Comparison of ENCODE assay signal across 21 mouse cellular contexts in genomic region chr15:64009596-64009995, GRCm38 (mm10). TPM values are rescaled to one million over a fixed set of nuclear protein-coding genes. Genes with fewer than 3 reads are reported as not detected.
DNase-seq lines count a peak whose midpoint lies in the region; ATAC-seq lines count a peak whose summit lies in the region.
"Had no signal": no experiment of that assay in that cellular context is flagged by ENCODE, and none has a peak within 500 bp of the region (broad histone marks: within the 10 kb centered on the region; RNA-seq: fewer than 3 reads in every experiment).

No protein-coding gene starts in this region.

- no peaks in the 10 kb centered on the region for H3K27me3 ChIP-seq in neural tube, embryonic 15.5 days (replicated peaks)
- H3K27me3 ChIP-seq: embryonic facial prominence, embryonic 13.5 days; embryonic facial prominence, embryonic 15.5 days; forebrain, embryonic 12.5 days had no signal

- no peak overlapping the region for H3K9ac ChIP-seq in neural tube, embryonic 15.5 days (replicated peaks)
- H3K9ac ChIP-seq: embryonic facial prominence, embryonic 13.5 days; embryonic facial prominence, embryonic 15.5 days; forebrain, embryonic 12.5 days had no signal

- 95% methylated on average over 12 of the region's 12 CpGs for WGBS in neural tube, embryonic 15.5 days

- H3K4me2 ChIP-seq in neural tube, embryonic 15.5 days, result no peak overlapping the region
- H3K4me2 ChIP-seq: embryonic facial prominence, embryonic 13.5 days; embryonic facial prominence, embryonic 15.5 days; forebrain, embryonic 12.5 days had no signal

- H3K9me3 ChIP-seq in neural tube, embryonic 15.5 days (replicated peaks), result no peaks in the 10 kb centered on the region
- H3K9me3 ChIP-seq: embryonic facial prominence, embryonic 13.5 days; embryonic facial prominence, embryonic 15.5 days; forebrain, embryonic 10.5 days; forebrain, embryonic 12.5 days had no signal

- DNase-seq in heart, adult 11 months, result peak; percentile 85
- DNase-seq in heart, postnatal 36 days, result no peak
- DNase-seq in neural tube, embryonic 10.5 days (ENCODE audit: extremely low spot score, low spot score), result peak; percentile 6
- DNase-seq in gastrocnemius, postnatal 36 days, result no peak
- DNase-seq: adrenal gland, adult 2 months; adrenal gland, postnatal 10 days; adrenal gland, postnatal 25 days; cerebellum, adult 11 months; cerebellum, adult 2 months; cerebellum, adult 9-10 months; cerebellum, postnatal 14 days; cerebellum, postnatal 36 days; embryo, embryonic 11 days had no signal

- H3K4me3 ChIP-seq in neural tube, embryonic 15.5 days (replicated peaks), result no peak overlapping the region
- H3K4me3 ChIP-seq: embryonic facial prominence, embryonic 13.5 days; embryonic facial prominence, embryonic 15.5 days; erythroblast, embryonic 14.5 days; forebrain, embryonic 10.5 days; forebrain, embryonic 12.5 days had no signal

- H3K4me1 ChIP-seq in neural tube, embryonic 15.5 days, result peaks cover 22% of the 10 kb centered on the region

- intact Hi-C loops in heart, postnatal 36 days (cut with DNase I), result no loop called here
- intact Hi-C loops in gastrocnemius, postnatal 36 days (cut with DNase I), result no loop called here

- H3K27ac ChIP-seq in neural tube, embryonic 15.5 days (replicated peaks), result no peak overlapping the region
- H3K27ac ChIP-seq: embryonic facial prominence, embryonic 13.5 days; embryonic facial prominence, embryonic 15.5 days; forebrain, embryonic 10.5 days; forebrain, embryonic 12.5 days had no signal

- 0 out of 2 replicates have a peak, but pooled peaks cover 3% of the 10 kb centered on the region for H3K36me3 ChIP-seq in neural tube, embryonic 15.5 days
- H3K36me3 ChIP-seq: embryonic facial prominence, embryonic 15.5 days; forebrain, embryonic 12.5 days had no signal

- ATAC-seq in neural tube, embryonic 15.5 days (ENCODE audit: low FRiP score), result no peak
- ATAC-seq: forebrain, embryonic 14.5 days; forebrain, embryonic 16.5 days had no signal

RNA-seq across cellular contexts. Expression of gene Fam49b, which starts 50.7 kb away (rescaled TPM):
- total RNA-seq in heart, postnatal 36 days (2021), result 10 to 100 TPM; 22.9 to 25.8 TPM
- polyA plus RNA-seq in neural tube, embryonic 15.5 days (2015; fragmentation: Nextera tagmentation; extraction: Ambion mirVana), result 130 and 132 TPM in 2 replicates
- total RNA-seq in gastrocnemius, postnatal 36 days (2021), result 10 to 100 TPM; 27.0 to 33.6 TPM

Comparison
In these comparisons a context has a peak if more than half of its experiments do, and no peak if none do; other contexts are left out.
1. DNase-seq: peak in heart, adult 11 months (single experiment) and neural tube, embryonic 10.5 days (single experiment); none in heart, postnatal 36 days (0 of 2) and gastrocnemius, postnatal 36 days (0 of 2).